9 mouse cellular contexts compared by ENCODE assay signal in the genomic region with DNA sequence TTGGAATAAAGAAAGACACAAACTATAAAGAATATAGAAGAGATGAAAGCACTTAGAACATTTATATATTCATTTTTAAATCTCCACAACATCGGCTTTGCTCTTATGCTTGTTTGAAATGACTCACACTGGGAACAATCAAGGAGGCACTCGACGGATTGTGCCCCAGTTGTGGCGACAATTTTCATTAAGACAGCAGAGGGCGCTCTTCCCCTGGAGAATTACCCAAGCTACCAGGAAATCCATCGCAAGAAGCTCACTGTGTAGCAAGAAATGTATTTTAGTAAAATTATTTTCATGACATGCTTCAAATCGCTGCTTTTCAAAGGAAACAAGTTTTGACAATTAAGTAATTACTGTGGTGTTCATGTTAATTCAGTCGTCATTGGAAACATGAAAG. TPM values are rescaled to one million over a fixed set of nuclear protein-coding genes. Genes with fewer than 3 reads are reported as not detected.
DNase-seq lines count a peak whose midpoint lies in the region; ATAC-seq and TF ChIP-seq lines count a peak whose summit lies in the region.
"Had no signal": no experiment of that assay in that cellular context is flagged by ENCODE, and none has a peak within 500 bp of the region (broad histone marks: within the 10 kb centered on the region; RNA-seq: fewer than 3 reads in every experiment).

No protein-coding gene starts in this region.

- H3K27ac ChIP-seq in kidney, adult 2 months (ENCODE audit: insufficient read depth, low read depth, low read length), result no peak overlapping the region
- H3K27ac ChIP-seq in kidney, embryonic 14.5 days (ENCODE audit: low read depth, low read length), result no peak overlapping the region
- H3K27ac ChIP-seq in neural tube, embryonic 11.5 days (ENCODE audit: low read depth, low read length), result no peak overlapping the region

- ATAC-seq in kidney, embryonic 14.5 days (ENCODE audit: low FRiP score, low TSS enrichment), result no peak
- ATAC-seq in neural tube, embryonic 11.5 days (ENCODE audit: insufficient read depth, low FRiP score, low TSS enrichment), result no peak

- H3K4me3 ChIP-seq in kidney, adult 2 months (ENCODE audit: insufficient read depth, low read depth, low read length), result no peak overlapping the region
- no peak overlapping the region for H3K4me3 ChIP-seq in kidney, embryonic 14.5 days (ENCODE audit: low read length)
- H3K4me3 ChIP-seq in neural tube, embryonic 11.5 days (ENCODE audit: low read depth, low read length), result no peak overlapping the region

- no peaks in the 10 kb centered on the region for H3K36me3 ChIP-seq in kidney, adult 2 months (ENCODE audit: control insufficient read depth, insufficient read depth, low read length)
- no peaks in the 10 kb centered on the region for H3K36me3 ChIP-seq in kidney, embryonic 14.5 days (ENCODE audit: control insufficient read depth, insufficient read depth, low read length)
- no peaks in the 10 kb centered on the region for H3K36me3 ChIP-seq in neural tube, embryonic 11.5 days (ENCODE audit: control insufficient read depth, insufficient read depth, low read length)

- TF ChIP-seq CTCF in kidney, adult 2 months (conservative IDR thresholded peaks at IDR 0.05; ENCODE audit: insufficient read depth, insufficient read length, low read depth, low read length), result peak; percentile 77

- no peaks in the 10 kb centered on the region for H3K4me1 ChIP-seq in kidney, adult 2 months (ENCODE audit: control insufficient read depth, insufficient read depth, low read length)
- no peaks in the 10 kb centered on the region for H3K4me1 ChIP-seq in kidney, embryonic 14.5 days (ENCODE audit: control insufficient read depth, insufficient read depth, low read length)
- H3K4me1 ChIP-seq in neural tube, embryonic 11.5 days (ENCODE audit: control insufficient read depth, insufficient read depth, low read length), result no peaks in the 10 kb centered on the region

- no peaks in the 10 kb centered on the region for H3K9me3 ChIP-seq in kidney, embryonic 14.5 days (ENCODE audit: control insufficient read depth, low read length)
- H3K9me3 ChIP-seq in neural tube, embryonic 11.5 days (ENCODE audit: control insufficient read depth, low read length), result no peaks in the 10 kb centered on the region

- H3K27me3 ChIP-seq in kidney, adult 2 months (replicated peaks; ENCODE audit: control insufficient read depth, insufficient read depth, low read length), result no peaks in the 10 kb centered on the region
- H3K27me3 ChIP-seq in kidney, embryonic 14.5 days (ENCODE audit: control insufficient read depth, insufficient read depth, low read length), result no peaks in the 10 kb centered on the region
- 0 out of 2 replicates have a peak, but pooled peaks cover 2% of the 10 kb centered on the region for H3K27me3 ChIP-seq in neural tube, embryonic 11.5 days (ENCODE audit: control insufficient read depth, insufficient read depth, low read length)

- no peak for TF ChIP-seq POLR2A in kidney, adult 2 months (IDR thresholded peaks at IDR 0.05; ENCODE audit: low read depth, low read length)

- no peak overlapping the region for H3K4me2 ChIP-seq in kidney, embryonic 14.5 days (replicated peaks; ENCODE audit: low read depth, low read length)
- no peak overlapping the region for H3K4me2 ChIP-seq in neural tube, embryonic 11.5 days (ENCODE audit: low read depth)

- no peak overlapping the region for H3K9ac ChIP-seq in kidney, embryonic 14.5 days (ENCODE audit: low read depth, low read length)
- H3K9ac ChIP-seq in neural tube, embryonic 11.5 days (ENCODE audit: low read length), result no peak overlapping the region

- DNase-seq in kidney, adult 2 months, result peak; percentile 53
- DNase-seq in ZHBTc4 (ENCODE audit: low read depth, low spot score), result peak; percentile 79
- DNase-seq in cerebellum, postnatal 36 days, result peak; percentile 43 to 45
- DNase-seq in gastrocnemius, postnatal 4 days (ENCODE audit: low spot score in 2 of 2), result peak; percentile 35 to 37
- peak; percentile 10 to 59 for DNase-seq in left cerebral cortex, adult 8-10 months (ENCODE audit: low spot score in 2 of 2)
- DNase-seq in neural tube, embryonic 11.5 days (ENCODE audit: low spot score), result peak; percentile 82
- DNase-seq in urinary bladder, postnatal 36 days (ENCODE audit: low spot score in 2 of 2), result peak; percentile 24 to 39

- 5% methylated on average over 8 of the region's 8 CpGs for WGBS in kidney, adult 2 months
- 6% methylated on average over 8 of the region's 8 CpGs for WGBS in kidney, embryonic 14.5 days
- WGBS in neural tube, embryonic 11.5 days, result 8% methylated on average over 8 of the region's 8 CpGs

RNA-seq across cellular contexts. Expression of a gene that starts 16.1 kb away (rescaled TPM):
- 0.59 and 0.73 TPM in 2 replicates for polyA plus RNA-seq in kidney, adult 2 months (2012; rRNA removed)
- polyA plus RNA-seq in kidney, embryonic 14.5 days (2014; fragmentation: Nextera tagmentation; extraction: Ambion mirVana), result not detected in 2 replicates
- under 1 TPM in 1 of 2 experiments, not detected in 1; 0.34 TPM for total RNA-seq in gastrocnemius, postnatal 4 days (2021)
- total RNA-seq in left cerebral cortex, adult 8-10 months (2022), result not detected
- polyA plus RNA-seq in neural tube, embryonic 11.5 days (2014; fragmentation: Nextera tagmentation; extraction: Ambion mirVana), result not detected in 2 replicates
- polyA plus RNA-seq: heart, embryonic 14.5 days had no signal

Comparison
In these comparisons a context has a peak if more than half of its experiments do, and no peak if none do; other contexts are left out.
1. DNase-seq: peak in every context shown above with its lines; median percentile 82 in neural tube, embryonic 11.5 days; 79 in ZHBTc4; 53 in kidney, adult 2 months; 44 in cerebellum, postnatal 36 days; 36 in gastrocnemius, postnatal 4 days; 34 in left cerebral cortex, adult 8-10 months; 32 in urinary bladder, postnatal 36 days.